Mouse (Mus musculus) layer of hippocampus, adult 9-10 months (tissue): Measurements from ENCODE around the gene Dap.
A peak's percentile ranks its signal among the peaks of the same experiment; 100 is the strongest.

Experiments
- DNase-seq: peaks from one replicate; pipeline ENCODE4 v3.0.0; 2022; ENCODE audit warnings: low spot score

The Dap gene

GRCm38 (mm10) chr15:31264827-31265226, 40.7 kb downstream of the Dap start:
- peak; percentile 63 for DNase-seq

DNA sequence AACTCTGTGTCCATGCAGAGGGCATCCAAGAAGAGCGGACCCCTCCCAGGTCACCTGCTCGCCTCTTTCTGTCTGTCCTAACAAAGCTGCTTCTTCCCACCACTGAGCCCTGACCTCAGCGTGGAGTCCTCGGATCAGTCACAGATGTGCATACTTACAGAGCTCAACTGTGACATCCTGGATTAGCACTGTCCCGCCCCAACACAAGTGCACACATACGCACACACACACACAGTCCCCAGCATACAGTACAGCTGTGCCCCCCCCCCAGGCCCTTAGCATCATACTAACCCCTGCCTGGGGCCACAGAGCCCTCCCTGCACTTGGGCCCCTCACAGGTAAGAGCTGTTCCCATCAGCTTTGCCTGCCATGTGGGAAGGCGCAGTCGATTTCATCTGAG, 41.3 kb downstream of the Dap start:
- DNase-seq = no peak

GRCm38 (mm10) chr15:31265845-31266244, 41.7 kb downstream of the Dap start:
- DNase-seq = no peak

DNA sequence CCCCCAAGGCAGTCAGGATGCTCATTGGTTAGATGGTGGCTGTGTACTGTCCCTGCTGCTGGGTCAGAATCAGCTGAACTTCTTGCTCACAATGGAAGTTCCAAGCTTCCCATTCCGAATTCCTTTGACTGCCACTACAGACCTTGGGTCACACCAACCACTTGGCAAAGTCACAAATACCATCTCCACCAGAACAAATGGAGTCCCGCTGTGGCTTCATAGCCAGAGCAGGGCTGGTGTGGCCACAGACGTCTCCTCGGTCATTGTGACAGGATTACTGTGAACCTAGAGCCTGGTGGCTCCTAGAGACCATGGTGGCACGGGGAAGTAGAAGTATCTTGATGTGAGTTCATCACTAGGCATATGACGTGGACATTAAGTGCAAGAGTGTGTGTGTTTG, 44.0 kb downstream of the Dap start:
- no peak for DNase-seq

DNA sequence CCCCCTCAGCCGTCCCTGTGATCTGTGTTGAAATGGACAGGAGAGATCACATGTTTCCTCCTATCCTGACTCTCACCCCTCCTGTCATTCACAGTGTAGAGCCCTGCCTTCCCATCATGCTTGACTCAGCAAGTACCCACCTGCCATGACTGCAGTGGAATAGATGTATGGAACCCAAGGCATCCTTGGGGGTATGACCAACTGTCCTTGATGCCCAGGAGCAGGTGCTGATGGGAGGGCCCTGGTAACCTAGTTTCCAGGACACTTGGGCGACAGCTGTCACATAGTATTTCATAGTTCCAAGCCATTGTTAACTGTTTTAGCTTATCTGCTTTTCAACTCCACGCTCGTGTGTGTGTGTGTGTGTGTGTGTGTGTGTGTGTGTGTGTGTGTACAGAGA, 45.4 kb downstream of the Dap start:
- DNase-seq = no peak

GRCm38 (mm10) chr15:31272695-31273094, 48.6 kb downstream of the Dap start:
- DNase-seq = no peak

DNA sequence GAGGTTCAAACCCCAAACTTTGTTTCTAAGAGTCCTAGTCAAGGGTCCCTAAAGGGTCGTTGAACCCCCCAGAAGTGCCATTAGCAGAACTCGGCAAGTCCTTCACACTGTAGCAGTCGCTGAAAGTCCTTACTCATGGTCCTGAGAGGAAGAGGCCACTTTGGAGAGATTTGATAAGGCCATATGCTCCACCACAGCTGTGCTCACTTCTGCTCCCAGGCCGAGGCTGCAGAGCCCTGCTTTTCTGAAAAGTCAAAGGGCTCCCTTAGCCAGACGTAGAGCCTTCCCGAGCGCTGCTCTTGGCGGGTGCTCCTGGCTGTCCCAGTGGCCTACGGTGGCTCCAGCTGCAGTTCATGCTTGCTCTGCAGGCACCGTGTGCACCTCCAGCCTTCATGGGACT, 49.4 kb downstream of the Dap start:
- DNase-seq = no peak

DNA sequence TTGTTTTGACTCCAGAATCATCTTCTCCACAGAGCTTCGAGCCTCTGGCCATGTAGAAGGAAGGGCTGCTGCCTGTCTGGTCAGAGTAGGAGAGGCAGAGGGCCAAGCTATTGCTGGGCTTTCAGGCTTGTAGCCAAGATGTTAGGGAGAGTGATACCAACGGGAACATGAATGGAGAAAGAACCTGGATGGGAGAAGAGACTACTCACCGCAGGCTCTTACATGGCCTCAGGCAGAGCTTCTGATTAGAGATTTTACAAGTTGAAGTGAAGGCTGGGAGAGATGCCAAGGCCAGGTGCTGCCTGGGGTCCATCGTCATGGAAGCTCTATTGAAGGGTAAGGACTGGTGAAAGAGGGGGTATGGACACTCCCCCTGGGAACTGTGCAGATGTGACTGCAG, 54.0 kb downstream of the Dap start:
- DNase-seq = no peak

GRCm38 (mm10) chr15:31279120-31279519, 55.0 kb downstream of the Dap start:
- no peak for DNase-seq

GRCm38 (mm10) chr15:31279577-31280004, 55.5 kb downstream of the Dap start:
- DNase-seq = no peak

DNA sequence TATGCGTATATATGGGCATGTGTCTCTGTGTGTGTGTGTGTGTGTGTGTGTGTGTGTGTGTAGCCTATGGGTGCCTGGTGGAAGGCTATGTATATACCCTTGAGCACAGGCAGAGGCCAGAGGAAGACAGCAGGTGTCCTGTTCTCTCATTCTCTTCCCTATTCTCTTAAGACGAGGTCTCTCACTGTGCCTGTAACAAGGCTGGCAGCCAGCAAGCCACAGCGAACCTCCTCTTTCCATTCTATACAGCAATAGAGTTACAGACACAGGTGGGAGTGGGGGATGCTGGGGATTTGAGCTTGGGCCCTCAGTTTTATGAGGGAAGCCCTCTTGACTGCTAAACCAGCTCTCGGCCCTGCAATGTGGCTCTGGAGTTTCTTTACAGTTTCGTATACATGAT, 55.9 kb downstream of the Dap start:
- DNase-seq = no peak

DNA sequence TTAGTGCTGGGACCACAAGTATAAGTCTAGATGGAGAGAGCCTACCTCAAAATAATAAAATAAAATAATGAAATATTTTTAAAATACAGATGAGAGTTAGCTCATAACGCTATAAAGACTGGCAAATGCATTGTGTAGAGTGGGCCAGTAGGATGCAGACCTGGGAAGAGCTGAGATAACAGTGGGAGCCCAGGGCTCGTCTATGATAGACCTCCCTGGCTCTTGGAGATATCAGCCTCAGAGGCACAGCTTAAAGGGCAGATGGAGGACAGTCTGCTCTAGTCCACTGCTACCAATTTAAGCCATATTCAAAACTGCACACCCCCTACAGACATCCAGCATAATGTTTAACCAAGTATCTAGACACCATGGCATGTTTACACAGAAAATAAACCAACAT, 56.6 kb downstream of the Dap start:
- DNase-seq = no peak

- DNase-seq = no peak
These were observed 57.7 kb downstream of the Dap start for GRCm38 (mm10) chr15:31281830-31282229.

GRCm38 (mm10) chr15:31282353-31282752, 58.2 kb downstream of the Dap start:
- DNase-seq = no peak

DNA sequence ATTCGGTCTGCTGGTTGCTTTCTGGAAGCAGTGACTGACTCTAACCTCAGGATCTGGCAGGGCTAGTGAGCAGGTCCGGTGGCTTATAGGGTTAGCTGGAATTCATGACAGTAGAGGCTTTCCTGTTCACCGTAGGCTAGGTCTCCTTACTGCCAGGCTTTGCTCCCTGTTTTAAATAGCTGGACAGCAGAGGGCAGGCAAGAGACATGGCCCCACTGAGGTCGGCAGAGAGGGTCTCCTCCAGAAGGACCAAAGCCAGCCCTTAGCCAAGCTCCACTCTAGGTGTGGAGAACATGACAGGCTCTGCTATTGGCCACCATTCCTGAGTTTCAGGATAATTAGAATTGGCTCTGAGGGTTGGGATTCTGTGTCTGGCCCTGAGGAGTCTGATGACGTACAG, 60.0 kb downstream of the Dap start:
- DNase-seq = no peak

DNA sequence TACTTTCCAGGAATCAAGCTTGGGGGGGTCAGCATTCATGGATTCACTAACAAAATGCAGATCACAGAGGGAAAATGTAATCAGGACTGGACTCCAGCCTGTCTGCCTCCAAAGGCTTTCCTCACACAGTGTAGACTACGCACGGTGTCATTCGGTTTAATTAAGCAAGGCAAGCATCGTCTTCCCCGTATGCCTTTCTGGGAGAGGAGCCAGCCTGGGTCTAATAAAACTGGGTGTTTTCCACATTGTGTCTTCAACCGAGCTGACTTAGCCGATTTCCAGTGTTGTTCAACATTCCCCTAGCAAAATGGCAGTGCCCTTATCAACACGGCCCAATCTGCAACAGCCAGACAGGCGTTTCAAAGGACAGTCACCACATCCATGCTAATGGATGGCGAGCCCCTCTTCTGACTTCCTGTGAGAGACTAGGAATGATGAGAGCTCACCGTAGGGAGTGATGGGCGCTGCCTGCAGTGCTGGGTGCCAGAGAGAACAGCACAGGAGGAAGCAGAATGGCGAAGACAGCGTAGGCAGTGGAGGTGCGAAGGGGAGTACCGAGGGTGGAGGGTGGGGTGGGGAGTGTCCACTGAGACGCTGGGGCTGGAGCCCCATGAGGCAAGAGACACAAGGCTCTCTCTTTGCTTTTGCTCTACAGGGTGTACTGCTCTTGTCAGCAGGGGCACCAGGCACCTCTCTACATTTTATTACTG, 61.0 kb downstream of the Dap start:
- DNase-seq = peak; percentile 38

GRCm38 (mm10) chr15:31285695-31286094, 61.6 kb downstream of the Dap start:
- DNase-seq = no peak

DNA sequence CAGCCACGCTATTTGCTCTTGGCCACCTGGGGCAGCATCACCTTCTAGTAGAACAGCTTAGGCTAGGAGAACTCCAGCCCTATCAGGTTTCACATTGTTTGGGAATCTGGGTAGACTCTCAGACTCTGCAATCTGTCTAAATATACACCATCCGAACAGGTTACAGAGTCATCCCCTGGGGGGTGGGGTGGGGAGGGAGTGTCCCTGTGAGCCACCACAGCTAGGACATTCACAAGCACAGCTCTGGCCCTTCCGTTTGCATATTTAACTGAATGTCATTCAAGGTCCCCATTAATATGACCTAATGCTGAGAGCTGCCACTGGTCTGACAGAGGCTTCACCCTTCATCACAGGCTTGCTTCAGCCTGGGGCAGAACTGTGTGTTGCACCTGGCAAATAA, 68.5 kb downstream of the Dap start:
- no peak for DNase-seq

DNA sequence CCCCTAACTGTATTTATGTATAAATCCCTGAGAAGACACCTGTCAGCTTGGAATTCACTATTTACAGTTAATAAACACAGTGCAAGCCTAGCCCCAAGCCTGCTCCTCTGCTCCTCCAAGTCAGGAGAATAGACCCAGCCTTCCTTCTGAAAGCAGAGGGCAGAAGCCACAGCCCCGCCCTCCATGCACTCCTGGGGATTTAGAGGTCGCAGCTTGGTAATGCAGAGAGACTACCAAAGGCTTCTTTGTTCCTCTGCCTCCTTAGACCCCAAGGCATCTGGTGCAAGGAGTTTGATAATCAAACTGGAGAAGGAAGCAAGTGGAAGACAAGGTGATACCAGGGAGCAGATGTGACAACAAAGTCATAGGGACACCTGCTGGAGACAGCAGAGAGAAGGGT, 70.2 kb downstream of the Dap start:
- no peak for DNase-seq

DNA sequence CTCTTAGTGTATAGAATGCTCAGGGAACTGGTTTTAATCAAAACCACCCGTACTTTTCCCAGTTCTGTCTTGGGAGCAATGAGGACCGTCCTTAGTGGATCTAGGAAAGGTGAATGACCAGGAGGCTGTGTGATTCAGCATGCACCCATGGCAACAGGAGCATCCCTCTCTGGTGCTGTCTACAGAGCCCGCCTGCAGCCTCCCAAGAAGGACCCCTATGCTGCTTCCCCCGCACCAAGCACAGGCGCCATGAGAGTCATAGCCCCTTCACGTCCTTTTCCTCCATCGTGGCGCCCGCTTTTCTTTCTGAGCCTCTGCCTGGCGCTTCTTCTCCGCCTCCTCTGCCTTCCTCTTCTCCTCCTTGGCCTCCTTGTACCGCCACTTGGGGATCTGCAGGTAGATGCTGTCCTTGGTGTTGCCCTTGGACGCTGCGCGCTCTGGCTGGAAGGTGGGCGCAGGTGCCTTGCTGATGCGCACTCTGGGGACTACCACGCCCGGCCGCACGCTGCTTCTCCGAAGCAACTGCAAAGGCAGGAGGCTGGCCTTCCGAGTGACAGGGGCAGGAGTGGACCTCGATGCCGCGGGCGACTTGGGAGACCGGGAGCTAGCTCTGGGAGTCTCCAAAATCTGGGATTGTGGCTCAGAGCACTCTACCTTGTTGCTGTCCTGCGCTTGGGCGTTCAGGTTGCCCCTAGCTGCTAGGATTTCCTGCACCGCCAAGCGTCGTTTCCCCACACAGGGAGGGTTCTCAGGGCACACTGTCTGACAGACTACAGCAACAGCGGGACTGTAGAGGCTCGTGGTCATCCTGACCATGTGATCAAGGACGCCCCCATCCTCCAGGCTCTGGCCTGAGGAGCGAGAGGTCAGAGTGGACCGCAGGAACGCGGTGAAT, 73.0 kb downstream of the Dap start:
- no peak for DNase-seq

- no peak for DNase-seq
These were observed 73.6 kb downstream of the Dap start for GRCm38 (mm10) chr15:31297777-31298137.

GRCm38 (mm10) chr15:31299258-31299917, 75.3 kb downstream of the Dap start:
- no peak for DNase-seq
